Mouse (Mus musculus): ENCODE measurements around the gene Mkrn1. TPM values are rescaled to one million over a fixed set of nuclear protein-coding genes. Genes with fewer than 3 reads are reported as not detected.
A peak's percentile ranks its signal among the peaks of the same experiment; 100 is the strongest.
"Not testable (repeated sequence)": the region's sequence is repeated elsewhere in the genome, so short reads cannot be mapped to it uniquely, and the experiment has no call there.

Mkrn1 gene
- polyA plus RNA-seq, 1 experiment from 2014 or later, result 175 TPM

DNA sequence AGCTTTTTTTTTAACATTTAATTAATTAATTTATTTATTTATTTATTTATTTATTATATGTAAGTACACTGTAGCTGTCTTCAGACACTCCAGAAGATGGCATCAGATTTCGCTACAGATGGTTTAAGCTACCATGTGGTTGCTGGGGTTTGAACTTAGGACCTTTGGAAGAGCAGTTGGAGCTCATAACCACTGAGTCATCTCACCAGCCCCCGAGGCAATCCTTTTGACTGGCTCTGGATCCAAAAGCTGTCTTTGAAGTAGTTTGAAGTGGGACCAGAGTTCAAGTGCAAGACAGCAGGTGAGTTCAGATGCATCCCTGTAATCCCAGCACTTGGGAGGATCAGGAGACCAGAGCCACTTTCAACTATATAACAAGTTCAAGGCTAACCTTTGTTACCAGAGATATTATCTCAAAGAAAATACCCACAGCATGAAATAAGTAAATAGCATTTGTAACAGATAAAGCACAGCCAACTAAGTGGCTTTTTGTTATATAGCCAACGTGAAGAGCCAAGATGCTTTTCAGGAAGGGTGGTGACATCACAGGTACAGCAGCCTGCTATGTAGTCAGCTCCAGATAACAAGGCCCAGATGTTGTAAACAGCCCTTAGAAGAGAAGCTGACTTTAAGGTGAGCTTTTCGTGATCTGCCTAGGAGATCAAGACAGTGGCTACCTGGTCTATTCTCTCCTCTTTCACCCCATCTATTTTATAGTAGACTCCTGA, 7.2 kb upstream of the Mkrn1 start:
- Histone ChIP-seq H3K4me2 (no peak overlapping the region), H3K36me3 (ENCODE audit: poor library complexity, severe bottlenecking) (no peaks in the 10 kb centered on the region), H3K4me3 (no peak overlapping the region), H3K4me1 (no peaks in the 10 kb centered on the region), H3K9me3 (replicated peaks) (no peaks in the 10 kb centered on the region), H3K27me3 (no peaks in the 10 kb centered on the region), H3K9ac (no peak overlapping the region), H3K27ac (no peak overlapping the region)
- WGBS, result 80% methylated on average over 4 of the region's 4 CpGs
- no peak for ATAC-seq

DNA sequence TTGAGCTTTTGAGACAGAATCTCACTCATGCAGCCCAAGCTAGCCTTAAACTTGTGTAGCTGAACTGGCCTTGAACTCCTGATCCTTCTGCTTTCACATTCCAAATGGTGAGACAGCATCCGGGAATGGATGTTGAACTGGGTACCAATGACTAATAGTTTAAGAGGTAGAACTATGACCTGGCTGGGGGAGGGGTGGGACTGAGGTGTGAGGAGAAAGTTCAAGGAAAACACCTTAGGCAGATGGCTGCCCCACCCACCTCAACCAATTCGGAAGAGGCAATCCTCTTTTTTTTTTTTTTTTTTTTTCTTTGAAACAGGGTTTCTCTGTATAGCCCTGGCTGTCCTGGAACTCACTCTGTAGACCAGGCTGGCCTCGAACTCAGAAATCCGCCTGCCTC, 6.5 kb upstream of the Mkrn1 start:
- Histone ChIP-seq H3K36me3 (ENCODE audit: poor library complexity, severe bottlenecking) (no peaks in the 10 kb centered on the region), H3K4me1 (no peaks in the 10 kb centered on the region)
- ATAC-seq, result no peak

DNA sequence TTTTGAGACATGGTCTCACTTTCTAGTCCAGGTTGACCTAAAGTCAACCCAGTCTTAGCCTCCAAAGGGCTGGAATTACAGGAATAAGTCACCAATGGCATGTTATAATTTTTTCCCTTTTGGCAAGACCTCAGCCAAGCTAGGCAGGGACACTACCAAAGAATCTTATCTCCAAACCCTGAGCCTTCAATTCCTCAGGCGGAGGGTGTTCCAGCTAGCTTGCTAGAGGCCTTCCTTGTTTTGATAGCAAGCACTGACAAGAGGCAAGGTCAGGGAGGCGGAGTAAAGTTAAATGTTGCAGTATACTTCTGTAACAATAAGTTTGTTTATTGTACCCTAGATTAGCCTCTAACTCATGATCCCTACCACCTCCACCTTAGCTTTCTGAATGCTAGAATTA, 4.9 kb upstream of the Mkrn1 start:
- H3K36me3 ChIP-seq (ENCODE audit: poor library complexity, severe bottlenecking), result no peaks in the 10 kb centered on the region
- 92% methylated on average over 2 of the region's 2 CpGs for WGBS
- H3K4me2 ChIP-seq, result no peak overlapping the region
- no peak overlapping the region for H3K9ac ChIP-seq
- H3K27me3 ChIP-seq, result no peaks in the 10 kb centered on the region
- no peaks in the 10 kb centered on the region for H3K9me3 ChIP-seq (replicated peaks)
- no peak overlapping the region for H3K27ac ChIP-seq
- no peak overlapping the region for H3K4me3 ChIP-seq
- ATAC-seq, result no peak
- H3K4me1 ChIP-seq, result no peaks in the 10 kb centered on the region; the same call in 1 of the 2 replicates

More for the DNA sequence above, 6.5 kb upstream of the Mkrn1 start:
- Histone ChIP-seq H3K27ac (no peak overlapping the region), H3K4me3 (no peak overlapping the region), H3K9me3 (replicated peaks) (no peaks in the 10 kb centered on the region), H3K9ac (no peak overlapping the region), H3K27me3 (no peaks in the 10 kb centered on the region), H3K4me2 (no peak overlapping the region)
- 88% methylated on average over 4 of the region's 4 CpGs for WGBS

DNA sequence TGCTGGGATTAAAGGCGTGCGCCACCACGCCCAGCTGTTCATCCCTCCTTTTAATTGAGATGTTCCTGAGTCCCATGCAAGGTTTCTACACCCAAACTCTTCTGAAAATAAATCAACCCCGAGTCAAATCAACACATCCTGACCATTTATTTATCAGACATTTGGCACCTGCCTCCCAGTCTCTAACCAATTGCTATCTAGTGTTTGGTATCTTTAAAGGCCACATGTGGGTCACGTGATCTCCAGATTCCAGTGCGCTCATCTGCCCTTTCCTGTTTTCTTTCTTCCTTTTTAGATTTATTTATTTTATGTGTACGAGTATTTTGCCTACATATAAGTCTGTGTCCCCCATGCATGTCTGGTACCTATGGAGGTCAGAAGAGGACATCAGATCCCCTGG, 3.4 kb upstream of the Mkrn1 start:
- ATAC-seq, result no peak
- Histone ChIP-seq H3K4me1 (peaks cover 6% of the 10 kb centered on the region; the same call in 1 of the 2 replicates), H3K27ac (no peak overlapping the region), H3K9ac (no peak overlapping the region), H3K9me3 (replicated peaks) (no peaks in the 10 kb centered on the region), H3K4me2 (no peak overlapping the region), H3K27me3 (no peaks in the 10 kb centered on the region), H3K4me3 (no peak overlapping the region), H3K36me3 (ENCODE audit: poor library complexity, severe bottlenecking) (no peaks in the 10 kb centered on the region)
- WGBS, result 94% methylated on average over 7 of the region's 7 CpGs

DNA sequence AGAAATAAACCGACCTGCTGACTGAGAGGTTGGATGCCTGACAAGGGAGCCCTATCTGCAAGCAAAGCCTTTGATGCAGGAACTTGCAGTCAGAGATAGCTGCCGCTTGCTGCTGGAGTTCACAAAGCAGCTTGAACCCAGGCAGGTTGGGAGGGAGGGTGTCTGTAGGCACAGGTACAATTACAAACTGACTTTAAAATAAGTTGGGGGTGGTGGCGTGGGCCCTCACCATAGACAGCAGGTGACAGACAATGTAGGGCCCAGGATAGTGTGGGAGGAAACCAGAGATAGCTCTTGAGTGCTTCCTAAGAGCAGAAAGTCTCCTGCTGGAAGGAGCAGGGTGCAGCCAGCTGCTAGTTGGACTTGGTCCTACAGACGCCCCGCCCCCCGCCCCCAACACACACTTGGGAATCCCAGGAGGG, 2.9 kb upstream of the Mkrn1 start:
- no peak overlapping the region for H3K27ac ChIP-seq
- H3K36me3 ChIP-seq (ENCODE audit: poor library complexity, severe bottlenecking), result no peaks in the 10 kb centered on the region
- no peak overlapping the region for H3K4me2 ChIP-seq
- no peak overlapping the region for H3K4me3 ChIP-seq
- H3K9ac ChIP-seq, result no peak overlapping the region
- H3K27me3 ChIP-seq, result no peaks in the 10 kb centered on the region
- no peak for ATAC-seq
- no peaks in the 10 kb centered on the region for H3K9me3 ChIP-seq (replicated peaks)
- H3K4me1 ChIP-seq, result peaks cover 10% of the 10 kb centered on the region
- WGBS, result 77% methylated on average over 6 of the region's 6 CpGs

DNA sequence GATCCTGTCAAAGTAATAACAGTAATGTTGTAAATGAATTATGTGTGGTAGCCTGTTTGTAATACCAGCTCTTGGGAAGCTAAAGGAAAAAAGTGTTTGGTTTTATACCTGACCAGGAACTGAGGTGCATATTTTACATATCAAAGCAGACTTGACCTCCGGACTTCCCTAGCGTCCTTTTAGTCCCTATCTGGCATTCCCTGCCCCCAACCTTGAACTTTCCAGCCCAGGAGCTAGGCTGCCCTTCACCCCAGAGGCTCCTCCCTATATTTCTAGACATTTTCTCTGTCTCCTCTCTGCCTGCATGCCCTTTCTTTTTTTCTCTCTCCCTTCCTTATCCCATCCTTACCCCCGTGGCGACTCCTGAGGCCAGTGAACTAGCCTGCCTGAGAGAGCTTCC, 605 bp upstream of the Mkrn1 start:
- Histone ChIP-seq H3K36me3 (ENCODE audit: poor library complexity, severe bottlenecking) (no peaks in the 10 kb centered on the region), H3K4me3 (peak overlapping the region; percentile 77), H3K9ac (no peak overlapping the region), H3K27ac (no peak overlapping the region), H3K27me3 (no peaks in the 10 kb centered on the region), H3K9me3 (replicated peaks) (no peaks in the 10 kb centered on the region), H3K4me2 (peak overlapping the region; percentile 73), H3K4me1 (peaks cover 16% of the 10 kb centered on the region)
- ATAC-seq, result no peak
- WGBS, result 45% methylated on average over 4 of the region's 4 CpGs

DNA sequence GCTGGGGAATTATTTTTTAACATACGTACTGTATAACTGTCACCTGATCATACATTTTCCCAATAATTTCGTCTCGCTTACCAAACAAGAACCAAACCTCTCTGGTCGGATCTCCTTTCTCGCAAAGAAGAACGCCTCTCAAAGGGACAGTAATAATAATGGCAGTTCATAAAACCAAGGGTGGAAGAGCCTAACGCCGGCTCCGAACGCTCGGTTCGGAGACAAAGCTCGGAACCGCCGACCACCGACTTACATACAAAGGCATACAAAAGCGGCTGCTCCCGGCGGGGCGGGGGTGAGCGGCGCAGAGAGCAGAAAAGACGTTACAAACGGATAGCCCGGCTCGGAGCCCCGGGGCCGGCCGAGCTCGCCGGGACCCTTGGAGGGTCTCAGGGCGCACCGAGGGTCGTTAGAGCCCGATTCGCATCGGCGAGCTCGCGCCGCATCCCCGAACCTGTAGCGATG, 844 bp downstream of the Mkrn1 start:
- no peaks in the 10 kb centered on the region for H3K9me3 ChIP-seq (replicated peaks)

DNA sequence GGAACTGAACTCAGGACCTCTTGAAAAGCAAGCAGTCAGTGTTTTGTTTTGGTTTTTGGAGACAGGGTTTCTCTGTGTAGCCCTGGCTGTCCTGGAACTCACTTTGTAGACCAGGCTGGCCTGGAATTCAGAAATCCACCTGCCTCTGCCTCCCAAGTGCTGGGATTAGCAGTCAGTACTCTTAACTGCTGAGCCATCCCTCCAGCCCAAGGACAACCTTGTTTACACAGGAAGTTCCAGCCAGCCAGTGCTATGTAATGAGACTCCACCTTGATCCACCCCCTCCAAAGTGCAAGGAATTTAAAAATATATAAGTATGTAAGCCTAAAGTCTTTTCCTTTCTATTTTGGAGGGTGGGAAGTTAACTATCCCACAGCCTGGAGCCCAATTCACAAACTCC, 3.6 kb downstream of the Mkrn1 start:
- peaks cover 29% of the 10 kb centered on the region for H3K4me1 ChIP-seq
- H3K27ac ChIP-seq; H3K9ac ChIP-seq; H3K36me3 ChIP-seq (ENCODE audit: poor library complexity, severe bottlenecking); H3K9me3 ChIP-seq (replicated peaks); H3K27me3 ChIP-seq; H3K4me2 ChIP-seq; ATAC-seq; H3K4me3 ChIP-seq: not testable (repeated sequence)

More for the DNA sequence above, 844 bp downstream of the Mkrn1 start:
- Histone ChIP-seq H3K4me2 (peak overlapping the region; percentile 73), H3K36me3 (ENCODE audit: poor library complexity, severe bottlenecking) (no peaks in the 10 kb centered on the region), H3K4me3 (peak overlapping the region; percentile 77), H3K27ac (peak overlapping the region; percentile 93), H3K9ac (peak overlapping the region; percentile 94), H3K27me3 (no peaks in the 10 kb centered on the region), H3K4me1 (peaks cover 17% of the 10 kb centered on the region)
- under 1% methylated on average over 40 of the region's 43 CpGs for WGBS
- ATAC-seq, result no peak; the same call in 1 of the 2 replicates

DNA sequence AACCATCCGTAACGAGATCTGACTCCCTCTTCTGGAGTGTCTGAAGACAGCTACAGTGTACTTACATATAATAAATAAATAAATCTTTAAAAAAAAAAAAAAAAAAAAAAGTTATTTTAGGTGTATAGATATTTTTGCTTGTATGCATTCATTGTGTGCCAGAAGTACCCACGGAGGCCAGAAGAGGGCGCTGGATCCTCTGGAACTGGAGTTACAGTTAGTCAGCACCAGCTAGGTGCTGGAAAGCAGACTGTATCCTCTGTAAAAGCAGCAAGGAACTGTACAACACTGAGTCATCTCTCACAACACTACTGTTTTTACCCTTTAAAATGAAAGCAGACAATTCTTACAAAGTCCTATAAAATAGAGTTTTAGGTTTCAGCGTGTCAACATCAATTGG, 4.5 kb downstream of the Mkrn1 start:
- ATAC-seq, result no peak
- H3K4me1 ChIP-seq, result peaks cover 29% of the 10 kb centered on the region
- 56% methylated on average over 3 of the region's 5 CpGs for WGBS

DNA sequence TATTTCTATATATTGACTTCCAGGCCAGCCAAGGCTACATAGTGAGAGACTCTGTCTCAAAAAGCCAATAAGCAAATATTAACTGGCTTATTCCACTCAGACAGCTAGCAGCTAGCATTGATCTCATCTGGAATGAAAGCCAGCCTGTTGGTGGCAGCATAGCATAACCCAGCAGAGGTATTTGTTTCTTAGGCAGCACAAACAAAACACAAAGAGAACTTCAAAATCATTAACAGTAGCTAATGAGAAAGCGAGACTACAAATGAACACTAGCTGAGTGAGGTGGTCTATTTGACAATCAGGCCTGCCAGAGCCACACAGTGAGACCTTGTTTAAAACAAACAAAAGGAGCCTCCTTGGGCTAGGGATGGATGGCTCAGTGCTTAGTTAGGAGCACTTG, 6.2 kb downstream of the Mkrn1 start:
- Histone ChIP-seq H3K27me3 (no peaks in the 10 kb centered on the region), H3K4me1 (peaks cover 27% of the 10 kb centered on the region), H3K9ac (no peak overlapping the region), H3K4me2 (no peak overlapping the region), H3K36me3 (ENCODE audit: poor library complexity, severe bottlenecking) (peaks cover 6% of the 10 kb centered on the region; the same call in 1 of the 2 replicates), H3K27ac (peak overlapping the region; percentile 21; the same call in 1 of the 2 replicates), H3K9me3 (replicated peaks) (no peaks in the 10 kb centered on the region), H3K4me3 (no peak overlapping the region)
- peak; percentile 24; the same call in 1 of the 2 replicates for ATAC-seq
- 36% methylated on average over 1 of the region's 1 CpGs for WGBS

More for the DNA sequence above, 4.5 kb downstream of the Mkrn1 start:
- H3K36me3 ChIP-seq (ENCODE audit: poor library complexity, severe bottlenecking), result no peaks in the 10 kb centered on the region
- H3K27ac ChIP-seq, result no peak overlapping the region
- H3K9me3 ChIP-seq (replicated peaks), result no peaks in the 10 kb centered on the region
- no peak overlapping the region for H3K4me2 ChIP-seq
- no peaks in the 10 kb centered on the region for H3K27me3 ChIP-seq
- H3K9ac ChIP-seq, result no peak overlapping the region
- no peak overlapping the region for H3K4me3 ChIP-seq

DNA sequence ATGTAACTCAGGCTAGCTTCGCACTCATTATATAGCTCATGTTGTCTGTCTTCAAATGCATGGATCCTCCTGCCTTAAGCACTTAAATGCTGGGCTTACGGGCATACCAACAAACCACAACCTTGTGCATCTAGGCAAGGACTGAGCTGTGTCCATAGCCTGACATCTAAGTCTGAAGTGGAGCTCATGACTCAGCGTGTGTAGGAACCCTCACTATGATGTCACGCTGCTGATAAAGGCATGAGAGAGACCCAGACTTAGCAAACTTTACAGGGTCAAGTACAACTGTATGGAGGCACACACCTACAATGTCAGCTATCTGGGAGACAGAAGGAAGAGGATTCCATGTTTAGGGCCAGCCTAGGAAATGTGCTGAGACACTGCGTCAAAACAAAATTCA, 13.8 kb downstream of the Mkrn1 start:
- no peaks in the 10 kb centered on the region for H3K4me1 ChIP-seq
- no peak for ATAC-seq
- H3K4me2 ChIP-seq, result no peak overlapping the region
- H3K9ac ChIP-seq, result no peak overlapping the region
- no peak overlapping the region for H3K27ac ChIP-seq
- H3K9me3 ChIP-seq (replicated peaks), result no peaks in the 10 kb centered on the region
- peaks cover 62% of the 10 kb centered on the region for H3K36me3 ChIP-seq (ENCODE audit: poor library complexity, severe bottlenecking)
- no peaks in the 10 kb centered on the region for H3K27me3 ChIP-seq
- no peak overlapping the region for H3K4me3 ChIP-seq
- WGBS, result 99% methylated on average over 5 of the region's 5 CpGs

DNA sequence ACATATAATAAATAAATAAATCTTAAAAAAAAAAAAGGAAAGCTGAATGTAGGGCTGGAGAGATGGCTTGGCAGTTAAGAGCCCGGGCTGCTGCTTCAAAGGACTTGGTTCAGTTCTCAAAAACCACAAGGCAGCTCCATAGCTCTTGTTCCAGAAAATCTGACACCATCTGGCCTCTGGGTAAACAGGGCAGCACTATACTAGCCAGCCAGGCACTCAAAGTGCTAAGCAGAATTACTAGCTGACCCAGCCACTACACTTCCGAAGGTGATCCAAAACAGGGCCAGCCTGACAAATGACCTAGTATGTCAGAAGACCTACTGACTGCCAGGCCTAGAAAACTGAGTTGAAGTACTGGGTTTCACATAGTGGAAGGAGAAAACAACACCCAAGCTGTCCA, 17.1 kb downstream of the Mkrn1 start:
- H3K27ac ChIP-seq, result no peak overlapping the region
- H3K9ac ChIP-seq, result no peak overlapping the region
- H3K4me1 ChIP-seq, result no peaks in the 10 kb centered on the region
- ATAC-seq, result no peak
- H3K27me3 ChIP-seq, result no peaks in the 10 kb centered on the region
- H3K4me3 ChIP-seq, result no peak overlapping the region
- WGBS, result 88% methylated on average over 2 of the region's 2 CpGs
- no peaks in the 10 kb centered on the region for H3K9me3 ChIP-seq (replicated peaks)
- H3K4me2 ChIP-seq, result no peak overlapping the region
- H3K36me3 ChIP-seq (ENCODE audit: poor library complexity, severe bottlenecking), result peaks cover 83% of the 10 kb centered on the region

DNA sequence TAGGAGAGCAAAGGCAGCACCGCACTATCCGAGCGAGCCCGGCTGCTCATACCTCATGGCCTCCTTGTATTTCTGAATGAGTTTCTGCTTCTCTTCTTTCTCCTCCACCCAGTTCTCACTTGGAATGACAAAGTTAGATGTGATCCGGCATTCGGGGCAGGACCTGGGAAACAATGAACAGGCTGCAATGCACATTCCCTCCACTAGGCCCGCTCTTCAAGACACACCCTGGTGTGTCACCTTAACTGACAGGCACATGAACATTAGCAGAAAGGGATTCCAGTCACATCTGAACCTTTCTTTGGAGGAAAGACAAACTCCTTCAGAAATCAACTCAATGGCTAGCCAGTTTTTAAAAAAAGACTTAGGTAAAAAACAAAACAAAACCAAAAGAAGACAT, 19.9 kb downstream of the Mkrn1 start:
- Histone ChIP-seq H3K36me3 (ENCODE audit: poor library complexity, severe bottlenecking) (peaks cover 83% of the 10 kb centered on the region), H3K4me1 (no peaks in the 10 kb centered on the region), H3K9me3 (replicated peaks) (no peaks in the 10 kb centered on the region), H3K27ac (no peak overlapping the region), H3K9ac (no peak overlapping the region), H3K4me2 (no peak overlapping the region), H3K27me3 (no peaks in the 10 kb centered on the region), H3K4me3 (no peak overlapping the region)
- WGBS, result 61% methylated on average over 7 of the region's 7 CpGs
- ATAC-seq, result no peak
